Mouse (Mus musculus): Measurements from ENCODE around the gene Asic1.
"Not testable (repeated sequence)": the region's sequence is repeated elsewhere in the genome, so short reads cannot be mapped to it uniquely, and the experiment has no call there.

The Asic1 gene

GRCm38 (mm10) chr15:99719865-99720264, 49.7 kb downstream of the Asic1 start:
- DNase-seq (ENCODE audit: low read depth, low spot score): no peak

- no peak for DNase-seq (ENCODE audit: low read depth, low spot score)
These were observed 52.0 kb downstream of the Asic1 start for GRCm38 (mm10) chr15:99721921-99722743.

GRCm38 (mm10) chr15:99723120-99723514, 52.9 kb downstream of the Asic1 start:
- DNase-seq (ENCODE audit: low read depth, low spot score): no peak

DNA sequence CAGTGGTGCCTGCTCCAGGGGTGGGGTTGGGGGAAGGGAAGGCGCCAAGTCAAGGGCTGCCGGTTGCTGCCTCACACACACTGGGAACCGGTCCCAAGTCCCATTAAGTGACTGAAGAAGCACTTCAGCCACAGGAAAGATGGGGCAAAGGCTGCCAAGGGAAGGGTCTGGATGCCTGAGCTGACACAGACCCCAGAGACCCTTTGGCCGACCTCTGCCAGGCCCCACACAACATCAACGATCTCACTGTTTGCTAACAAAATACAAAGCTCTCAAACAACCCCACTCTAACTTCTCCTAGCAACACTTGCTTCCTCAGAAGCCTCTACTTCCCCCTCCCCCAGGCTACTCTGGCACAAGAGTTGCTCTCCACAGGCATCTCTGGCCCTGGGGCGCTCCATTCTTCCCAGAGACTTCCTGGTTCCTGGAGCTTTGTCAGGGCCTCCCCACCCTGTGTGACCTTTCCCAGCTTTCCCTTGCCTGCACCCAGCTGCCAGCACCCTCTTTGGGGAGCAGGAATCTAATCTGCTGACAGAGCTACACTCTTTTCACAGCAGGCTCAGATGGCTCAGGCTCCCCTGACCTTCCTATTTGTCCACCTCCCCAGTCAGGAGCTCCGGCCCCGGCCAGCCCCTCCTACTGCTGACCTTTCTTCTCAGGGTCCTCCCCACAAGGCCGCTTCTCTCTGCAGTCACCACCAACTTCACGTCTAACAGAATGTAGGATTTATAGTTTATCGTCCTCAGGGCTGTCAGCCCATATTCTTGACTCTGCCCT, 53.5 kb downstream of the Asic1 start:
- no peak for DNase-seq (ENCODE audit: low read depth, low spot score)

DNA sequence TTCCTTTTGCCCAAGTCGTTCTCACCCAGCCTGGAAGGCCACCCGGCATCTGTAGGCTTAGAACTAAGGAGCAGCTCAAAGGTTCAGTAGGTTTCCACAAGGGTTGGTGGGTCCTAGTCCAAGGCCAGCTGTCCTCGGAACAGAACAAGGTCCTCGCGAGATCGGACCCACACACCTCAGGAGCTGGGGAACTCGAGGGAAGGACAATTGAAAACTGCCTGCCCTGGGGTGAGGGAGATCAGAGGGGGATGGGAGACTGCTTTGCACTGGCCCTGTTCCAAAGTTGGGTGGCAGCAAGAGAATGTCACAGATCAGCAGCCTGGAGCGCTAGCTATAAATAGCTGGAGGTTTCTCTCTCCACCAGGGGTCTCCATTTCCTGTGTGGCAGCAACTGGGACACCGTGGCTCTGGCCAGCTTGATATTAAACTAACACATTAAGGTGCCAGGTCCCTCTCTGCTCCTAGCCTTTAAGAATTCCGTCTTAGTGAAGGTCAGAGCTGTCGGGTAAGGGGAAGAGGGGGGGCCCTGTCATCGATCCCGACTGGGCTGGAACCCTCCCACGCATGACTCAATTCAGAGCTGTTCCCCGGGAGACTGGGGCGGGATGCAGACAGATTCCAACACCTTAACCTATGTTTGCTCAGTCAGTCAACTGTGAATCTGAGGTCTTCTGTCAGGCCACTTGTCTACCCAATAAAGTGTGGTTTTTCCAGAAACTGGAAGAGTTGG, 54.3 kb downstream of the Asic1 start:
- no peak for DNase-seq (ENCODE audit: low read depth, low spot score)

- peak; percentile 99 for DNase-seq (ENCODE audit: low read depth, low spot score)
These were observed 55.4 kb downstream of the Asic1 start, which contains the start of gene Cox14 for GRCm38 (mm10) chr15:99725341-99726155. Cox14 (plus strand) TSS chr15:99725618.

DNA sequence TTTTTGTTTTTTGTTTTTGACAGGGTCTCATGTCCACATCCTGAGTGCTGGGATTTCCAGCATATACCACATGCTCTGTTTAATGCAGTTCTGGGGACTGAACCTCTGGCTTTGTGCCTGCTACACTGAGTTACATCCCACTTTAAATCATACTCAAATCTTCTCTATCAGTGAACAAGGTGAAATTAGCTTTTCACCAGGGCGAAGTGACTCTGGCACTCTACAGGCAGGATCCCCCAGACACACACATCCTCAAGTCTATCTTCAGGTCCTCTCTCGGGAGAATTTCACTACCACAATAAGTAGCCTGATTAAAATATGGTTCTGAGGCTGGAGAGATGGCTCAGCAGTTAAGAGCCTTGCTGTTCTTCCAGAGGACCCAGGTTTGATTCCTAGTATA, 56.4 kb downstream of the Asic1 start:
- no peak for DNase-seq (ENCODE audit: low read depth, low spot score)

DNA sequence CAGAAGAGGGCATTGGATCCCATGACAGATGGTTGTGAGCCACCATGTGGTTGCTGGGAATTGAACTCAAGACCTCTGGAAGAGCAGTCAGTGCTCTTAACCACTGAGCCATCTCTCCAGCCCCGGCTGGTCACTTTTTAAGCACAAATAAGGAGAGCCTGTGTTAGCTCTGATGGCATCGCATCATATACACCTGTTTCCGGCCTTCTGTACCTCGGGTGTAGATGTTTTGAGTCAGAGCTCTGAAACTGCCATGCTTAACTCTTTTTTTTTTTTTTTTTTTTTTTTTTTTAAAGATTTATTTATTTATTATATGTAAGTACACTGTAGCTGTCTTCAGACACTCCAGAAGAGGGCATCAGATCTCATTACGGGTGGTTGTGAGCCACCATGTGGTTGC, 56.9 kb downstream of the Asic1 start:
- not testable (repeated sequence) for DNase-seq (ENCODE audit: low read depth, low spot score)

GRCm38 (mm10) chr15:99727525-99727924, 57.4 kb downstream of the Asic1 start:
- no peak for DNase-seq (ENCODE audit: low read depth, low spot score)

- DNase-seq (ENCODE audit: low read depth, low spot score): no peak
These were observed 58.0 kb downstream of the Asic1 start for GRCm38 (mm10) chr15:99728211-99728610.

- DNase-seq (ENCODE audit: low read depth, low spot score): no peak
These were observed 59.1 kb downstream of the Asic1 start for GRCm38 (mm10) chr15:99729056-99729783.

GRCm38 (mm10) chr15:99731167-99731566, 61.0 kb downstream of the Asic1 start:
- no peak for DNase-seq (ENCODE audit: low read depth, low spot score)

DNA sequence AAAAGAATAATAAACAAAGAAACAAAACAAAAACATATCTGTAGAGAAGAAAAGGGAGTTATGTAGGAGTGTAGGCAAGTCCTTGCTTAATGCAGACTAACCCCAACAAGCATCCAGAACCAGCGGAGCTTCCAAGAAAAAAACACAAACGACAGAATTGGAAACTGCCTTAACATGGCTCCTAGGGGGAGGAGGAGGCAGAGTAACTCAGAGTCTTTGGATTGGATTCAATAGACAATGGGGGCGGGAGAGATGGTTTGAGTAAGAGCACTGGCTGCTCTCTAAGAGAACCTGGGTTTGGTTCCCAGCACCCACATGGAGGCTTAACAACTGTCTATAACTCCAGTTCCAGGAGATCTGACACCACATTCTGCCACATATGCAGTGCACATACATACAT, 61.5 kb downstream of the Asic1 start:
- no peak for DNase-seq (ENCODE audit: low read depth, low spot score)

DNA sequence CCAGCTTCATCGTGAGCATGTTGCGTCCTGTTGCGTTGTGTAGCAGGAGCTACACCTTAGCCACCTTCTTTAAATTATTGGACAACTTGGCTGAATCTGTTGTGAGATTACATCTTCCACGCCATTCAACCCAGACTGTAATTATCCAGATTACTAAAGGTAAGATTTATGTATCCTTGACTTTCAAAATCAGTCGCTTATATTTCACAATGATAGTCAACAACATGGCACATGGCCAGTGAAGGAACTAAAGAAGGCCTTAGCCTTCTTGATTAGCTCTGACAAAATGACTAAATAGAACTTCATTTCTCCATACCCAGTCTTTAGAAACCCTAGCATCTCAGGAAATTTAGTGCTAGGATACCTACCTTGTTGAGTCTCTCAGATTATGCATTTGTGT, 63.0 kb downstream of the Asic1 start:
- DNase-seq (ENCODE audit: low read depth, low spot score): no peak

DNA sequence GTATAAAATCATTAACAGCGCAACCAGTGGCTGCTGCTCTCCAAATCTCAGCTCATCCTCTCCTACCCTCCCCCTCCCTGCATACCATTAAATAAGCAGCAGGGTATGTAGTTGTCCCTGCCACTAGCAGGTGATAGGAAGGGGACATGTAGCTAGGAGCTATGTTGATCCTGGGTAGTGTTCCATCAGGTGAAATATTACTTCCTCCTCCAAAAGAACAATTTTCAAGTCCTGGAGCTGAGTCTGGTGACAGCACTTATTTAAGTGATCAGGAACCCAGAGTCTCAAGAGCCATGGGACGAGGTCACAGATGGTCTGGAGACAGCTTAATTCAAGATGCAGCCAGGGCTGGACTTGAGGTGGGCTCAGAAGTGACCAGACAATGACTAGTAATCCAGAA, 65.5 kb downstream of the Asic1 start:
- no peak for DNase-seq (ENCODE audit: low read depth, low spot score)

DNA sequence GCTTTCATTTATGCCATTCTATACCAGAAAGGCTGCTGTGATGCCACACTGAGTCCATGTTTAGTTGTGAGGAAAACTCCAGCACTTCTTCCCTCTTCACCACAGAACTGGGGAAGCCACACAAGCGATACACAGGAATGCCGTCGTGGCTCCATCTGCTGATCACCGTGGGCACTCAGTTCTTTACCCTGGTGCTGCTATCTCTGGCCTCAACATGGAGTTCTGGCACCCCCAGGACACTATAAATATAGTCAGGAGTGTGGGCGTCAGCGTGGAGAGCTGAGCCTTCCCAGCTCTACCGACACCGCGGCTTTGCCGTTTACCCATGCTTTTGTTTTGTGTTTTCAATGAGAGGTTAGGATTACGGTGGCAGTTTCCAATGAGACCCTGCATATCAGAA, 66.5 kb downstream of the Asic1 start:
- no peak for DNase-seq (ENCODE audit: low read depth, low spot score)

DNA sequence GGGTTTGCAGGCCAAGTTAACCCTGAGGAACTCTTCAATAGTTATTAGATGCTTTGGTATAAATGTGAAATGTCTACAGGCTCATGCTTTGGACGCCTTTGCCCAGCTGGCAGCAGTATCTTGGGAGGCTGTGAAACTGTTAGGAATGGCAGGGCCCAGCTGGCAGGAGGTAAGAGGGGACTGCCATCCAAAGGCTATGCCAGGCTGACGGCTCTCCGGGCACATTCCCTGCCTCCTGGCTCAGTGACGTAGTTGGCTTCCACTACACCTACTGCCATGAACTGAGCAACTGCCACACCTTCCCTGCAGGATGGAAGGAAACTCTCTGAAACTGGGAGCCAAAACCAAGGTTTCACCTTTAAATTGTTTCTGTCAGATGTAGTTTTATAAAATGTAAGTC, 70.1 kb downstream of the Asic1 start:
- no peak for DNase-seq (ENCODE audit: low read depth, low spot score)
